Mouse (Mus musculus): ENCODE measurements around the gene Mymk. TPM values are rescaled to one million over a fixed set of nuclear protein-coding genes. Genes with fewer than 3 reads are reported as not detected.

The Mymk gene
- total RNA-seq, 2 experiments from 2014 or later, result 0.45 to 2.7 TPM

DNA sequence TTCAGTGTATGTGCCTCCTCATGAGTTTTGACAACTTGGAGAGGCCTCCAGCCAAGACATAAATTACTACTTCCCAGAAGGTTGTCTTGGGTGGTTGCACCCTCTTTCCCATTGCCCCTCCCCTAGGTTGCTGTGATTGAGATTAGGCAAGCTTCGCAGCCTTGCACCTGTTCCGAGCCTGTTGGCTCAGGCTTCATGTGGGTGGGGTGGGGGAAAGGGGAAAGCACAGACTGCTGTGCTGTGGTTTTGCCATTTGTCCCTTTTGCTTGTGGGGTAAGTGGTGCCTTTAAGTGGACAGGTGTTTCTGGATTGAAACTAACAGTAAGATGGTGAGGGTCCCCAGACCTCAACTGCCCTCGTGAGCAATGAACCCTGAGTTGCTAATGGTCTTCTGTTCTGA, 36.0 kb downstream of the Mymk start:
- no peak for DNase-seq

DNA sequence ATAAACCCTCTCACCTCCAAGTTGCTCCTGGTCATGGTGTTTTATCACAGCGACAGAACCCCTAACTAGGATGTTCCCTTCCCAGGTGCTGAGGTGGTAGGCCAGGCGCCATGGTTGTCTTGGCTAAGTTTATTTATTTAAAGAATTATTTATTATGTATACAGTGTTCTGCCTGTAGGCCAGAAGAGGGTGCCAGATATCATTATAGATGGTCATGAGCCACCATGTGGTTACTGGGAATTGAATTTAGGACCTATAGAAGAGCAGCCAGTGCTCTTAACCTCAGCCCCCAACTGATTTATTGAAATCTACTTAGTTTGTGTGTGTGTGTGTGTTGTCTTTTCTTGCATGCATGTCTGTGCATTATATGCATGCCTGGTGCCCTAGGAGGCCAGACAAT, 39.6 kb downstream of the Mymk start:
- DNase-seq, result no peak

DNA sequence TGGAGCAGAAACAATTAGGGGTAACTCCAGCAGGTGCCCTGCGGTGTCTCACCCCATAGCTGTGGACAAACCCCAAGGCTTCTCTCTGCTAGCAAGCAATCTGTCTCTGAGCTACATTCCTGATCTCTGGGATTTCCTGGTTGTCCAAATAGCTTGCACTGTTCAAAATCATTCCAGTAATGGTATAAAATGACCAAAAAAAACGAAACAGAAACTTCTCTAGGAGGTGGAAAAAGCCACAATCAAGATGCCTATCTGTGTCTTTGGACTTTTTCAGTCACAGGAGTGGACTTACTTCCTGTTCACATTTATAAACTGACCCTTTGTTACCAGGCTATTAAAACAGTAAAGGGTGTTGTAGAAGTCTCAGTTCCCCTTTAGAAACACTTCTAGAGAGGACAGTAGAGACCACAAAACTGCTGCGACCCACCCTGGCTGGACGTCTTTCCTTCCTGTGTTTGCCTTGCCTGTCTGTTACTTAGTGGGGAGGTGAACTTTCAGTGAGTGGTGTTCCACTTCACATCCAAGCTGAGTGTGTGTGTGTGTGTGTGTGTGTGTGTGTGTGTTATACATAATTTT, 43.5 kb downstream of the Mymk start:
- no peak for DNase-seq

DNA sequence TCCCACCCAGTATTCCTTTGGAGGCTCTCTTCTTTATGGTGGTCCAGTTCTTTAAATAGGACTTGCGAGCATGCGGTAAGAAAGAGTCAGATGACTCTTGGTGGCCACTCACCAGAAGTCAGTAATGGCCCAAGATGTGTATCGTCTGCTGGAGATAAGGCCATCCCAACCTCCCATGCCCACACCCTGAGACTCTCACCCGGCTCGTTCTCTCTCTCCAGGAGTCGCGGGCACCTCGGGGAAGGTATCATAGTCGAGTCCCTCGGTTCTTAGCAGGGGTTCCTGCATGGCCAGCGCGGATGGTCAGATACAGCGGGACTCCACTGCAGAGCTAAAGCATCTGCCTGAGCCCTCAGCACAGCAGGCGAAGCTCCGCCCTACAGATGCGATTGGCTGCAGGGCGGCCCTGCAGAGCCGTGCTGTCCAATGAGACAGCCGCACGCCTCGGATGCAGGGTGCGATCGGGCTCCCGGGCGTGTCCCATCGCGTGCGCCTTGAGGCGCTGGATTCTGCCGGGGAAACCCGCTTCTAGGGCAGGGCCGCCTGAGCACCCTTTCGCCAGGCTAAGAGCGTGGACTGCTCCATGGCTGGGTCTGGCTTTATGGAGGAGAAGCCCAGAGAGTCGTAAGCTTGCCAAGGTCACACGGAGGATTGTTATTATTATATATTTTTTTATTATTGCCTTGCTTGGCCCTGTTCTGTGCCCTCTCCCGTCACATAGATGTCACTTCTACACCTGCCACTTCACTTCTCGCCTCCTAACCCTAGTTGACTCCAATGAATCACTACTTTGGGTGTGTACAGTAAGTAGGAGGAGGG, 44.2 kb downstream of the Mymk start, which contains the start of gene Slc2a6:
Slc2a6 (minus strand) TSS at position 381 of the 819 bp plus-strand sequence.
- peak; percentile 93 for DNase-seq

DNA sequence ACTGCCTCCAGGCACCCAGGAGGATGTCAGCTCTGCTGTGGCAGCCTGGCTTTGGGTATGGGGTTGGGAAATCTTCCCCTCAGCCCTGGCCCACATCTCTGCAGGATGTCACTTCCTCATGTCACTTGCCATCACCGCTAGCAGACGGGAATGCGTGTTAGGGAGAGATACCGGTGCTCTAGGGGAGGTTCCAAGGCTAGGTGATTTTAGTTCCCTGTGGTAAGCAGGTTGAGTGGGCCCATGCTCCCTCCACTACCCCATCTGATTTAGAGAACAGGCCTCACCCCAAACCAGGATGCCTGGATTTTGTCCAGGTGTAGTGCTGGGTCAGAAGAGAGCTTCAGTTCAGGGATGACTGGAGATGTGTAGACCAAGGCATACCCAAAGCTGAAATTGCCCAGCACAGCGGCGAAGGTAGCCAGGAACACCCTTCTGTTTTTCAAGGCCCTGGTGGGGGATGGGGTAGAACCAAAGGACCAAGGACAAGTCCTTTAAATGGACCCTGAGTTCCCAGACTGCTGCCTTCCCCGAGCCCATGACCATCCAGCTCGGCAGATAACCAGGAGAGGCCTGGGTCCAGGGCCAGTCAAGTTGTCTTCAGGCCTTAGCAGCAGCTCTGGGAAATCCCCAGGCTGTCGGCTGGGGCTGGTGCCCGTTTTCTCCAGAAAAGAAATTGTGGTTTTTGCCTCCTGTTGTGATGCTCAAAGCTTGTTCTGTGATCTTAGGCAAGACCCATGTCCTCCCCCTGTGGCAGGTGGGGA, 44.9 kb downstream of the Mymk start:
- DNase-seq, result no peak

DNA sequence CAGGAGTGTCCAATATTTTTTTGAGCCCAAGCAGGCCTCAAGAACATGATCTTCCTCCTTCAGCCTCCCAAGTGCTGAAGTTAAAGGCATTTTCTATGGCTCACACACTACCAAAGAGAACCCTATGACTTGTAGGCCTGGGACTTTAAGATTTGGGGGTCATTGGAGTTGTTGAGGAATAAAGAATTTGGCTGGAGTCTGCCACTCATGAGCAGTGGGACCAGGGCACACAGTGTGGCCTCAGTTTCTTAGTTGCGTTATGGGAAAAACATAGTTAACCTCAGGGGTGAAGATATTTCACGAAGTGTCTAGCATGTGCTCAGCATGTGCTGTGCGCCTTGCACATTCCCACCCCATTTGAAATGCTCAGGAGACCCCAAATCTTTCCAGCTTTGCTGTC, 45.6 kb downstream of the Mymk start:
- no peak for DNase-seq

DNA sequence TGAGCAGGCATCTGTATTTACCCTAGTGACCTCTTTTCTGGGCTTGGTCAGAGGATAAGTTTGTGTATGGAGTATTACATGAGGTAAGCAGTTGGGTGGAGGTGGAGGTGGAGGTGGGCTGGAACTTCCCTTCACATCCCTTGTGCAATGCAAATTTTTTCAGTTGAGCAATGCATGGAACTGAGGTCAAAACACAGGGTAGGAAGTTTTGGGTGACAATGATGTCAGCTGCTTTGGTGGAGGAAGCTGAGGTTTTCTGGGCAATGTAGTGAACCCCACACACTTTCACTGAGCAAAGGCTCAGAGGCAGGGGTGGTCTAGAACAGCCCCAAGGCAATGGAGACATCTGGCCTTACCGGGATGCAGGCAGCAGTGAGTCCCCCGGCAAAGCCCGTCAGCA, 46.4 kb downstream of the Mymk start:
- DNase-seq, result no peak

DNA sequence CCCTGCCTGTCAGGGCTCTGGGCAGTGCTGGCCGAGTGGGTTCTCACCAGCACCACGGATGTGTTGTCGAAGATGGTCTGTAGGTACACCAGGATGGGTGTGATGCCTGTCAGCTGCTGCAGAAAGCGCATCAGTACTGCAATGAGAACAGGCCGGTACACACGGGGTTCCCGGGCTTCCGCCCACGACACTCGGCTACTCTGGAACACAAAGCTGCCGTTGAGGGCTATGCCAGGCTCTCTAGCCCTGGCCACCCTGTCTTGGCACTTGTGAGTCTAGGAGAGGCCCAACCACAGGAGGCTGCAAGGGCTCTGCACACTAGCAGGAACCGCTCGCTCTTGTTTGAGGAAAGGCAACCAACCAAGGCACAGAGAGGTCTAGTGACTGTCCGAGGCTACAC, 47.8 kb downstream of the Mymk start:
- no peak for DNase-seq

DNA sequence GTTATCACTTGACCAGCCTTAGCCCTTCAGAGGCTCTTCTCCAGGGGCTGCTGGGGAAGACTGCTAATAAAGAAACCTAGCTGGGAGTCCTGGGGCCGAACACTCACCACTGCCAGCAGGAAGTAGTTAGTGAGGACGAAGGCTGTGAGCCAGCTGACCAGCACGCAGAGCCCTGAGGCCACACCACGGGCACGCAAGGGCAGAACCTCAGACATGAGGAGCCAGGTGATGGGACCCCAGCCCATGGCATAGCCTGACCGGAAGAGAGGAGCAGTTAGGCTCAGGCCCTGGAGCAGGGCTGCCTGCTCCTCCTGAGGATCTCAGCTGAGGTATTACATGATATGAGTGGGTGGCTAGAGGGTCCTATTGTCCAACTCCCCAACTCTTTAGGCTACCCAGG, 49.4 kb downstream of the Mymk start:
- no peak for DNase-seq

DNA sequence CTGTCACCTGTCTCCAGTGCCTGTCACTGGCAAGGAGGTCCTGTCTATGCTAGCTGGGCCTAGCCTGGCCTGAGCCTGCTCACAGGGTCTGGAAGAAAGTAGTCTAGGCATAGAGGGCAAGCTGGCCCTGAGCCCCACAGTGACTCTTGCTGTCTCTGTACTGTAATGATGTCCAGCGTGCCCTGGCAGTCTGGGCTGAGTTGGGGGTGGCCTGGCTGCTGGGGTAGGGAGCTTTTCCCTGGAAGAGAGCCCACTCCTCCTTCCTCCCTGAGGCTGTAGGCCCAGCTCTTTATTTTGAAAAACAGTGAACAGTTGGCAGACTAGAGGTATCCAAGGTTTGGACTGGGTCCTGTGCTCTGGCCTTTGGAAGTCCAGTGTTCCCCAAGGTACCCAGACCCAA, 50.9 kb downstream of the Mymk start:
- DNase-seq, result no peak

DNA sequence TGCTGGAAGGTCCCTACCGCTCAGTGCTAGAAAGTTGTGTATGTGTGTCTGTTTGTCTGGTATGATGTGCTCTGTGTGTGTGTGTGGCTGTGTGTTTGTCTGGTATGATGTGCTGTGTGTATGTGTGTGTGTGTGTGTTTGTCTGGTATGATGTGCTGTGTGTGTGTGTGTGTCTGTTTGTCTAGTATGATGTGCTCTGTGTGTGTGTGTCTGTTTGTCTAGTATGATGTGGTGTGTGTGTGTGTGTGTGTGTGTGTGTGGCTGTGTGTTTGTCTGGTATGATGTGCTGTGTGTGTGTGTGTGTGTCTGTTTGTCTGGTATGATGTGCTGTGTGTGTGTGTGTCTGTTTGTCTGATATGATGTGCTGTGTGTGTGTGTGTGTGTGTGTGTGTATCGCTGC, 52.4 kb downstream of the Mymk start:
- no peak for DNase-seq

DNA sequence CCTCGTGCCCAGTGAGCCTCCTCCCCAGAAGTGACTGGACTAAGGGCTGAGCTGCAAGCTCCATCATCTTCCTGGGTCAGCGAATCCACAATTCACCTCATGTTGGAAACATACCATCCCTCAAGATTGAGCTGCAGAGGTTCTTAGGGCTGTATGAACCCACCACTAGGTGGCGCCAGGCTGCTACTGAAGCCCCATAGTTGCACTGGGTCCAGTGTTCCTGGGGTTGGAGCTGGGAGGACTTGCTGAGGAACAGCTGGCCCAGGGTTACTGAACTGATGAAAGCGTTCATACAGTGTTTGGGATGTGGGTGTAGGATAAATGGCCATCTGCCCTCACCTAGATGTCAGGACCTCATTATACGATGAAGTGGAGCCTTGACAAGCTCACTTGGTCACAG, 54.2 kb downstream of the Mymk start:
- peak; percentile 82 for DNase-seq

Other genes with a start within 250 kb of the Mymk start
- gene Abo, start 207.2 kb downstream of the Mymk start, total RNA-seq (2021), result not detected
- 10 to 100 TPM; 23.1 to 24.8 TPM for gene Surf6, start 169.3 kb downstream of the Mymk start, total RNA-seq (2021)
- gene Med22, start 161.5 kb downstream of the Mymk start, total RNA-seq (2021), result 10 to 100 TPM; 49.3 to 50.2 TPM
- 100 to 1,000 TPM; 516 to 520 TPM for gene Rpl7a, start 161.4 kb downstream of the Mymk start, total RNA-seq (2021)
- gene Surf2, start 155.8 kb downstream of the Mymk start, total RNA-seq (2021), result 10 to 100 TPM; 27.1 to 29.8 TPM
- gene Surf1, start 155.6 kb downstream of the Mymk start, total RNA-seq (2021), result 10 to 100 TPM; 78.4 to 81.5 TPM
- 100 to 1,000 TPM; 118 to 141 TPM for gene Surf4, start 138.3 kb downstream of the Mymk start, total RNA-seq (2021)
- gene Stkld1, start 138.1 kb downstream of the Mymk start, total RNA-seq (2021), result under 1 TPM; 0.18 to 0.27 TPM
- 10 to 100 TPM; 28.6 to 31.0 TPM for gene Rexo4, start 107.8 kb downstream of the Mymk start, total RNA-seq (2021)
- gene Adamts13, start 98.8 kb downstream of the Mymk start, total RNA-seq (2021), result 1 to 10 TPM; 1.9 to 3.1 TPM
- 10 to 100 TPM; 40.6 to 42.0 TPM for gene Cacfd1, start 62.3 kb downstream of the Mymk start, total RNA-seq (2021)
- 1 to 10 TPM; 1.2 to 1.7 TPM for gene Slc2a6, start 44.2 kb downstream of the Mymk start, total RNA-seq (2021)
- 10 to 100 TPM in 1 of 2 experiments, 1 to 10 TPM in 1; 8.1 to 15.9 TPM for gene Adamtsl2, start 7.2 kb upstream of the Mymk start, total RNA-seq (2021)
- gene Fam163b, start 70.3 kb upstream of the Mymk start, total RNA-seq (2021), result 1 to 10 TPM; 2.0 TPM
- 100 to 1,000 TPM; 330 to 339 TPM for gene Dbh, start 93.1 kb upstream of the Mymk start, total RNA-seq (2021)
- 10 to 100 TPM; 46.6 to 79.0 TPM for gene Sardh, start 176.2 kb upstream of the Mymk start, total RNA-seq (2021)